Mouse (Mus musculus) megakaryocyte progenitor cell, adult 5-6 weeks (primary cell): Measurements from ENCODE around the gene Zbtb14. TPM values are rescaled to one million over a fixed set of nuclear protein-coding genes. Genes with fewer than 3 reads are reported as not detected.

Experiments used
- ATAC-seq: replicated peaks from 2 replicates; pipeline ENCODE4 v1.8.0; 2016; ENCODE audit warnings: mild to moderate bottlenecking, moderate TSS enrichment, inconsistent platforms; ENCODE audit not compliant: poor library complexity
- total RNA-seq, 2 experiments: library from RNA; stranded (forward) in 1 of 2; stranded (reverse) in 1 of 2; fragments of 157-497, 149-512 nt in 1 of 2; fragments of 200-1000 nt in 1 of 2; gene quantifications; 2 replicates each; pipeline versions ENCODE4 v1.2.3 to v1.2.4; 2015 to 2017

Zbtb14 gene
- total RNA-seq, 2 experiments from 2014 or later = 19.8 to 22.8 TPM

DNA sequence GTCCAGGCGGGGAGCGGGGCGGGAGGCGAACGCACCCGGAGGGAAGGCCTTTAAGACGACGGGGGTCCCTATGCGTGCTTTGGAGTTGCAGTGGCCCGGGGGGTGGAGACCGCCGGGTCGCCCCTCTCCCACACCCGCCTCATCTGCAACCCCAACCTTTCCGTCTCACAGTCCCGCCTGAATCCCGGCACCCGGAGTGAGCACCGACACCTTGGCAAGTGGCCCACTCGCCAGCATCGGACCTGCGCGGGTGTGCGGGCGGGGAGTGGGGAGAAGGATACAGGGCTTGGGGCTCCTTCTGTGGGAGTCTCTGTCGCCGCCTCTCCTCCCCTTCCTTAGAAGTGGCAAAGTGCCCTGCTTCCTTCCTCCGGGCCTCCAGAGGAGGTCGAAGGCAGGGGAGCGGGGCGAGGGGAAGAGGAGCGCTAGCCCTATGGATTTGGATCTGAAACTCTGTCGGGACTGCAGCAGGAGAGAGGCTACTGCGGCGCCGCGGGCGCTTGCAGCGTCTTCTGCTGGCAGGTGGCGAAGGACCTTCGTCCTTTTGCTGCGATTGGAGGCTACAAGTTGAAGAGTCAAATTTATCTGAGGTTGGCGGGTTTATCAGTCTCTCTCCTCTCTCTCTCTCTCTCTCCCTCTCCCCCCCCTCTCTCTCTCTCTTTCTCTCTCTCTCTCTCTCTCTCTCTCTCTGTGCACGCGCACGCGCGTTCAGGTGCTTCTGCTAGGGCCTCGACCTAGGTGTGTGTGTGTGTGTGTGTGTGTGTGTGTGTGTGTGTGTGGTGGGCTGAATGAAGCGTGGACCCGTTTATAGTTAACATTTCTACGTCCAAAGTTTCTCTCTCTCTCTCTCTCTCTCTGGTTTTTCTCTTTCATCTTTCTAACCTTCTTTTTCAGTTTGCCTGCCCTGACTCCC is 57.0 kb downstream of the Zbtb14 start:
- no peak for ATAC-seq

Other genes starting within 250 kb of the Zbtb14 start
- 0.07 TPM in 1 of 2 replicates, not detected in the other for gene Akain1, start 56.3 kb downstream of the Zbtb14 start, total RNA-seq (2015)
- not detected in 2 replicates for gene Akain1, start 56.3 kb downstream of the Zbtb14 start, total RNA-seq (2017)